Mouse (Mus musculus) limb, embryonic 14.5 days (tissue): Measurements from ENCODE around the gene Grid1. TPM values are rescaled to one million over a fixed set of nuclear protein-coding genes. Genes with fewer than 3 reads are reported as not detected.

Experiments
- ATAC-seq: fragments of 200-750 bp; cut with Nextera tagmentation; 2 replicates; pipeline ENCODE4 v1.8.0; 2017; ENCODE audit warnings: low read depth, moderate number of reproducible peaks, moderate TSS enrichment; ENCODE audit not compliant: low FRiP score
- DNase-seq: peaks from one replicate; pipeline ENCODE4 v3.0.0-alpha.2; 2015; ENCODE audit warnings: low spot score
- H3K27ac ChIP-seq: fragments of 300-500 bp; sonication (generic); replicated peaks from 2 replicates; pipeline ENCODE4 v1.5.1; 2014; ENCODE audit warnings: low read depth, mild to moderate bottlenecking, low read length, moderate library complexity, mixed read lengths
- H3K27me3 ChIP-seq: fragments of 300-500 bp; sonication (generic); 2 replicates; pipeline ENCODE4 v1.6.1; 2014; ENCODE audit warnings: low read length, mixed read lengths; ENCODE audit not compliant: control insufficient read depth, insufficient read depth
- H3K36me3 ChIP-seq: fragments of 300-500 bp; sonication (generic); 2 replicates; pipeline ENCODE4 v1.6.1; 2014; ENCODE audit warnings: mild to moderate bottlenecking, low read length, moderate library complexity, mixed read lengths; ENCODE audit not compliant: control insufficient read depth, insufficient read depth
- H3K4me1 ChIP-seq: fragments of 300-500 bp; sonication (generic); 2 replicates; pipeline ENCODE4 v1.6.1; 2014; ENCODE audit warnings: antibody characterized with exemption, low read length, mixed read lengths; ENCODE audit not compliant: control insufficient read depth, insufficient read depth
- H3K4me2 ChIP-seq: fragments of 300-500 bp; sonication (generic); replicated peaks from 2 replicates; pipeline ENCODE4 v1.6.1; 2014; ENCODE audit warnings: low read depth, mild to moderate bottlenecking, low read length, moderate library complexity; ENCODE audit not compliant: severe bottlenecking
- H3K4me3 ChIP-seq: fragments of 300-500 bp; sonication (generic); replicated peaks from 2 replicates; pipeline ENCODE4 v1.5.1; 2014; ENCODE audit warnings: low read length
- H3K9ac ChIP-seq: fragments of 300-500 bp; sonication (generic); 2 replicates; pipeline ENCODE4 v1.6.1; 2014; ENCODE audit warnings: mild to moderate bottlenecking, low read depth, low read length, moderate library complexity; ENCODE audit not compliant: severe bottlenecking
- H3K9me3 ChIP-seq: fragments of 300-500 bp; sonication (generic); 2 replicates; pipeline ENCODE4 v1.6.1; 2016; ENCODE audit warnings: low read length; ENCODE audit not compliant: control insufficient read depth
- POLR2A ChIP-seq: fragments of 200-500 bp; IDR thresholded peaks from 2 replicates; pipeline ENCODE4 v1.8.0; 2012; ENCODE audit warnings: inconsistent platforms, mild to moderate bottlenecking, moderate library complexity, borderline replicate concordance; ENCODE audit not compliant: insufficient read depth, insufficient read length; ENCODE audit errors: extremely low read depth
- WGBS: fragments of 180-500 bp; shearing (Covaris S2); extraction: QIAGEN DNeasy Blood & Tissue Kit; methylation state at CpG from one replicate; pipeline ENCODE4 v1.1.7; 2014; 5-methylcytosine and 5-hydroxymethylcytosine counted together
- polyA plus RNA-seq, 2 experiments: library from polyadenylated mRNA; depleted of rRNA in 1 of 2; stranded (reverse) in 1 of 2; unstranded in 1 of 2; fragments of >200 nt; fragmentation: Nextera tagmentation in 1 of 2; extraction: Ambion mirVana in 1 of 2; gene quantifications; 2 replicates each; pipeline versions ENCODE4 v1.2.1 to v1.2.3; 2012 to 2014

Grid1 gene
- polyA plus RNA-seq, 2 experiments, result 0.87 to 2.0 TPM

DNA sequence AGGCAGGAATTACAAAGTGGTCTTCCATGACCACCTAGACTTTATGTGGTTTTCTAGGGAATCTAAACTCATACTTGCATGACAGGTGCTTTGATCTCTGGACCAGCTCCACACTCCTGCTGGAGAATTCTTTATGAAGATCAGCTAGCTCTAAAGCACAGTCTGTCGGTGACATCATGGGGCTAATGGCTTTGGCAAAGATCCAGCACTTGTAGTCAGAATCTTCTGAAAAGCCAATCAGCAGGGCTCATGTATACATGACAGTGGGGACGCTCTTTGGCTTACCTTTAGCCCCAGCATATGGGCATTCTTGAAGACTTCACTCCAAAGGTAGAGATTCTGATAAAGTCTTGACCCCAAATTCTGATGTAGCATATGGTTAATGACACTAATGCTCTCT is 434.6 kb downstream of the Grid1 start:
- Histone ChIP-seq H3K4me3 (no peak overlapping the region), H3K9me3 (no peaks in the 10 kb centered on the region), H3K36me3 (no peaks in the 10 kb centered on the region), H3K9ac (no peak overlapping the region), H3K4me1 (no peaks in the 10 kb centered on the region), H3K4me2 (no peak overlapping the region), H3K27ac (no peak overlapping the region), H3K27me3 (no peaks in the 10 kb centered on the region)
- DNase-seq (peak; percentile 12), ATAC-seq (no peak)
- WGBS, result 60% methylated on average over 2 of the region's 2 CpGs
- TF ChIP-seq POLR2A, result no peak

DNA sequence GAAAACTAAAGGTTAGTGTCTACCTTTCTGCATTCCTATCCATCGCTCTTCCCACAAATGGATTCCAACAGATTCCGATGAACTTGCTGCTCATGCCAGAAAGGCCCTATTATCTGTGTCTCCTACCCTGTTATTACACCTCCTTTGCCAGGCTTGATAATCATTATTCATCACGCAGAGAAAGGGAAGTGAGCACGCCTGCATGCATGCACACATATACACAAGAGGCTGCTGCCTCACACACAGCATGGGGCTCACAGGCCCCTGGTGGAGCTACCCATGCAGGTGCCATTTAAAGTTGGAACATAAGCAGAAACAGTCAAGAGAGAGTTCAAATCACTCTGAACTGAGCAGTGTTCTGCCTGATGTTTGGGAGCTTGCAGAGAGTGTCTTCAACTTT is 450.4 kb downstream of the Grid1 start:
- DNase-seq (no peak), ATAC-seq (no peak)
- no peaks in the 10 kb centered on the region for H3K36me3 ChIP-seq
- TF ChIP-seq POLR2A, result no peak
- H3K27me3 ChIP-seq, result no peaks in the 10 kb centered on the region
- no peaks in the 10 kb centered on the region for H3K9me3 ChIP-seq
- H3K4me3 ChIP-seq, result no peak overlapping the region
- no peaks in the 10 kb centered on the region for H3K4me1 ChIP-seq
- 89% methylated on average over 4 of the region's 4 CpGs for WGBS
- H3K4me2 ChIP-seq, result no peak overlapping the region
- no peak overlapping the region for H3K27ac ChIP-seq
- no peak overlapping the region for H3K9ac ChIP-seq

DNA sequence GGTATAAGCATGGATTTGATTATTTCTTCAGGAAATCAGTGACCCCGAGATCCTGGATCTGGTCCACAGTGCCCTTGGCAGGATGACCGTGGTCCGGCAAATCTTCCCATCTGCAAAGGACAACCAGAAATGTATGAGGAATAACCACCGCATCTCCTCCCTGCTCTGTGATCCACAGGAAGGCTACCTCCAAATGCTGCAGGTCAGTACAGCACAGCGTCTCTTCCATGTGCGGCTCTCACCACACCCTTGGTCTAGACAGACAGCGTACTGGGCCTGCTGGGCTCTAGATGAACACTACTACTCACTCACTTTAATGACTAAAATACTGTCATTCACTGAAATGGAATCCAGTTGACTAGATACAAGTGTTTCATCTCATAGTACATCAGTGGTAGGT is 489.3 kb downstream of the Grid1 start:
- DNase-seq (no peak), ATAC-seq (no peak)
- H3K4me3 ChIP-seq, result no peak overlapping the region
- no peaks in the 10 kb centered on the region for H3K27me3 ChIP-seq
- H3K36me3 ChIP-seq, result no peaks in the 10 kb centered on the region
- no peaks in the 10 kb centered on the region for H3K4me1 ChIP-seq
- no peak overlapping the region for H3K4me2 ChIP-seq
- no peak overlapping the region for H3K27ac ChIP-seq
- 96% methylated on average over 7 of the region's 7 CpGs for WGBS
- no peak overlapping the region for H3K9ac ChIP-seq
- TF ChIP-seq POLR2A, result no peak
- no peaks in the 10 kb centered on the region for H3K9me3 ChIP-seq

DNA sequence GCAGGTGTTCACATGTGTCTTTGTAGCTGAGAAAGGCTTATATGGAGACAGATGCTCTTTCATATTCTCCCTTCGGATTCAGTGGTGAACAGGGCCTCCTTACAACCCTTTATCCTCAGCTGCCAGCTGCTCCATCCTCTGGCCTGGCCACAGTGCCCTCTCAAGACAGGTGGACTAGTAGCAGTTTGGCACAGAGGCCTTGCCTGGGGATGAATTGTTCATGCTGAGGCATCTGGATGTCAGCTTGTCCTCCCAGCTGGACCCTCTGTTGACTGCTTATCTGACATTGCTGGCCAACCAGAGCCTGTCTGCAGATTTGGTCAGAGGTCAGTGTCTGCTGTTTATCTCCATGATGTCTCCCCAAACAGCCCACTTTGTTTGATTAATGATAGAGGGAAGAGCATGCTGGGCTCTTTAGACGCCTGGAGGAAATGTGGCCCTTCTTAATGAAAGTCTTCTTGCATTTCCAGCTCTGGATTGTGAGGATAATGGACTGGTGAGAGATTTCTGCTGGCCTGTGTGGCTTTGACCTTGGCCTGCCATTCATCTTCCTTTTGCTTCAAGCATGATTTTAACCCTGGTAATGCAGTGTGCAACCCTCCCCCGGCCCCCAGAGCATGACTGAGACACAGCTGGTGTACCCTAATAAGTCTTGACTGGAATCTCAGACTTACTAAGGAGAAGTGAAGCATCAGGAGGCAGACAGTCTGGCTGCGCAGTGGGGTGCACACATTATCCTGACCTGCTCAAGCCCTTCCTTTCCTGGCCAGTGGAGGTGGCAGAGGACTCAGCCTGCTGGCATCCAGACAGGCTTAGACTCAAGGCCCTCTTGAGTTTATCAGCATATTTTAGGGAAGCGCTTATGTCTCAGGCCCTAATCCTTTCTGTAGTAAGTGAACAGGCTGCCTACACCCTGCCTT is 493.7 kb downstream of the Grid1 start:
- no peaks in the 10 kb centered on the region for H3K4me1 ChIP-seq
- no peak for ATAC-seq
- TF ChIP-seq POLR2A, result no peak
- H3K27ac ChIP-seq, result no peak overlapping the region
- no peak overlapping the region for H3K9ac ChIP-seq
- no peaks in the 10 kb centered on the region for H3K36me3 ChIP-seq
- H3K4me2 ChIP-seq, result no peak overlapping the region
- no peak overlapping the region for H3K4me3 ChIP-seq
- H3K9me3 ChIP-seq, result no peaks in the 10 kb centered on the region
- no peaks in the 10 kb centered on the region for H3K27me3 ChIP-seq
- DNase-seq, result no peak
- 52% methylated on average over 5 of the region's 5 CpGs for WGBS

DNA sequence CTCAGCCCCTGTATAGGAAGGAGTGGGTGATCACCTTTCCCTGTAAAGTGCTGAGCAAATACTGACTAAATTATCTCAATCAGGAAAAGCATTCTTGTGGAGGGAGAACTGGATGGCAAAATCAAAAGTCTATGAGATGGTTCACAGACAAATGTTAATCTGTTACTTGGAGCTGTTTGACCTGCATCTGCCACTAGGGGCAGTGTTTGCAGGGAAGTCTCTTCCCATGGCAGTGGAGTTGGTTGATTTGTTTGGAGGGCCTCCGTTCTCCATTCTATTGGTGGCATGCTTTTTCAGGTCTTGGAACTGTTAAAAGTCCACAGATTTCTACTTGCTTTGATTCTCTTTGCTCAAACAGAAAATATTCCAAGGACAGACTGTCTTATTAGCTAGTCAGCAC is 506.4 kb downstream of the Grid1 start:
- Histone ChIP-seq H3K27ac (no peak overlapping the region), H3K27me3 (no peaks in the 10 kb centered on the region), H3K4me3 (no peak overlapping the region), H3K9ac (no peak overlapping the region), H3K9me3 (no peaks in the 10 kb centered on the region), H3K36me3 (no peaks in the 10 kb centered on the region), H3K4me1 (no peaks in the 10 kb centered on the region), H3K4me2 (no peak overlapping the region)
- DNase-seq (no peak), ATAC-seq (no peak)
- 73% methylated on average over 1 of the region's 1 CpGs for WGBS
- no peak for TF ChIP-seq POLR2A
